Mouse (Mus musculus) myocyte (in vitro differentiated cells): ENCODE measurements around the gene Mpzl1. TPM values are rescaled to one million over a fixed set of nuclear protein-coding genes. Genes with fewer than 3 reads are reported as not detected.

Experiments used
- H3K27me3 ChIP-seq: one replicate; pipeline ENCODE4 v1.6.1; 2011; ENCODE audit not compliant: control insufficient read depth, insufficient read depth, insufficient read length
- H3K36me3 ChIP-seq: one replicate; pipeline ENCODE4 v1.6.1; 2011; ENCODE audit not compliant: control insufficient read depth, insufficient read depth
- H3K4me2 ChIP-seq: one replicate; pipeline ENCODE4 v1.6.1; 2011; ENCODE audit warnings: low read depth, control low read depth
- H3K4me3 ChIP-seq: one replicate; pipeline ENCODE4 v1.5.1; 2011; ENCODE audit warnings: mild to moderate bottlenecking, control low read depth, moderate library complexity
- H3K79me2 ChIP-seq: one replicate; pipeline ENCODE4 v1.6.1; 2011; ENCODE audit not compliant: control insufficient read depth, insufficient read depth
- H3ac ChIP-seq: one replicate; pipeline ENCODE4 v1.6.1; 2011; ENCODE audit not compliant: control insufficient read depth, insufficient read length
- CEBPB ChIP-seq: IDR thresholded peaks from 2 replicates; pipeline ENCODE4 v1.6.1; 2011; ENCODE audit warnings: mild to moderate bottlenecking, moderate library complexity; ENCODE audit not compliant: poor library complexity, insufficient read depth, severe bottlenecking
- E2F4 ChIP-seq: IDR thresholded peaks from one replicate; pipeline ENCODE4 v1.6.1; 2011; ENCODE audit warnings: mild to moderate bottlenecking, control low read depth, moderate library complexity; ENCODE audit not compliant: insufficient read depth
- MAX ChIP-seq: IDR thresholded peaks from one replicate; pipeline ENCODE4 v1.6.1; 2011; ENCODE audit warnings: low read depth, mild to moderate bottlenecking, control low read depth
- MYOD1 ChIP-seq, 3 experiments: IDR thresholded peaks; one replicate each; pipeline ENCODE4 v1.6.1; 2011; ENCODE audit warnings: control low read depth in 2 of 3, low read depth in 2 of 3, mild to moderate bottlenecking in 2 of 3, moderate library complexity in 1 of 3; ENCODE audit not compliant: insufficient read length in 2 of 3, control insufficient read depth in 1 of 3
- MYOG ChIP-seq, 3 experiments: IDR thresholded peaks; one replicate each; pipeline ENCODE4 v1.6.1; 2011; ENCODE audit warnings: control low read depth in 2 of 3, low read depth in 2 of 3, mild to moderate bottlenecking in 2 of 3; ENCODE audit not compliant: insufficient read length in 2 of 3, control insufficient read depth in 1 of 3, insufficient read depth in 1 of 3
- POLR2A ChIP-seq: IDR thresholded peaks from one replicate; pipeline ENCODE4 v1.6.1; 2011; ENCODE audit warnings: low read depth, mild to moderate bottlenecking, control low read depth, moderate library complexity; ENCODE audit not compliant: insufficient read length
- POLR2AphosphoS2 ChIP-seq: IDR thresholded peaks from one replicate; pipeline ENCODE4 v1.6.1; 2011; ENCODE audit warnings: low read depth, control low read depth; ENCODE audit not compliant: insufficient read length
- REST ChIP-seq: IDR thresholded peaks from one replicate; pipeline ENCODE4 v1.6.1; 2011; ENCODE audit warnings: mild to moderate bottlenecking, control low read depth, moderate library complexity; ENCODE audit not compliant: insufficient read depth, insufficient read length
- SRF ChIP-seq: IDR thresholded peaks from one replicate; pipeline ENCODE4 v1.6.1; 2011; ENCODE audit warnings: low read depth; ENCODE audit not compliant: control insufficient read depth, insufficient read length
- TCF12 ChIP-seq: IDR thresholded peaks from one replicate; pipeline ENCODE4 v1.6.1; 2011; ENCODE audit warnings: mild to moderate bottlenecking, control low read depth; ENCODE audit not compliant: poor library complexity, insufficient read depth, severe bottlenecking
- TCF3 ChIP-seq: IDR thresholded peaks from one replicate; pipeline ENCODE4 v1.6.1; 2011; ENCODE audit warnings: low read depth, control low read depth; ENCODE audit not compliant: insufficient read length
- USF1 ChIP-seq: IDR thresholded peaks from one replicate; pipeline ENCODE4 v1.6.1; 2011; ENCODE audit warnings: low read depth, mild to moderate bottlenecking, control low read depth, moderate library complexity
- polyA plus RNA-seq: library from polyadenylated mRNA; unstranded; fragments of >200 nt; fragmentation: generic; extraction: Trizol; gene quantifications from one replicate; pipeline ENCODE4 v1.2.1, GENCODE M21; 2012; ENCODE audit warnings: missing spikeins

The Mpzl1 gene
- polyA plus RNA-seq, 1 experiment = 11.8 TPM

DNA sequence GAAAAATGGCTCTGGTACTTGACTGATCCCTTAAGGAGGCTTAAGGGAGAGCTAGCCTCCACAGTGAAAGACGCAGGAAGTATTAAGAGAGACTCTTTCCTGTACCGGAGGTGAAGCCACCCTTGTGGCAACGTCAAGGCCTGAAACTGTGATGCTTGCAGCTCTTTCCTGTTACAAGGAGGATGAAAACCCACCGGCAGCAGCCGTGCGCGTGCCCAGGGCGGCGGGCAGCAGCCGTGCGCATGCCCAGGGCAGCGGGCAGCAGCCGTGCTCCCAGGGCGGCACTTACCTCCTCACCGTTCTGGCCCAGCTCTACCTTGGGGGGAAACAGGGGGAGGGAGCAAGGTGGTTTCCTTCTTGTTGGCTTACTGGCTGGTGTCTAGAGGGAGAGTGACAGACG, 28.9 kb upstream of the Mpzl1 start:
- Histone ChIP-seq H3K79me2 (no peaks in the 10 kb centered on the region), H3K27me3 (peaks cover 9% of the 10 kb centered on the region), H3K36me3 (no peaks in the 10 kb centered on the region), H3ac (no peak overlapping the region), H3K4me2 (no peak overlapping the region), H3K4me3 (no peak overlapping the region)
- TF ChIP-seq TCF3 (no peak), POLR2A (no peak), REST (no peak)

DNA sequence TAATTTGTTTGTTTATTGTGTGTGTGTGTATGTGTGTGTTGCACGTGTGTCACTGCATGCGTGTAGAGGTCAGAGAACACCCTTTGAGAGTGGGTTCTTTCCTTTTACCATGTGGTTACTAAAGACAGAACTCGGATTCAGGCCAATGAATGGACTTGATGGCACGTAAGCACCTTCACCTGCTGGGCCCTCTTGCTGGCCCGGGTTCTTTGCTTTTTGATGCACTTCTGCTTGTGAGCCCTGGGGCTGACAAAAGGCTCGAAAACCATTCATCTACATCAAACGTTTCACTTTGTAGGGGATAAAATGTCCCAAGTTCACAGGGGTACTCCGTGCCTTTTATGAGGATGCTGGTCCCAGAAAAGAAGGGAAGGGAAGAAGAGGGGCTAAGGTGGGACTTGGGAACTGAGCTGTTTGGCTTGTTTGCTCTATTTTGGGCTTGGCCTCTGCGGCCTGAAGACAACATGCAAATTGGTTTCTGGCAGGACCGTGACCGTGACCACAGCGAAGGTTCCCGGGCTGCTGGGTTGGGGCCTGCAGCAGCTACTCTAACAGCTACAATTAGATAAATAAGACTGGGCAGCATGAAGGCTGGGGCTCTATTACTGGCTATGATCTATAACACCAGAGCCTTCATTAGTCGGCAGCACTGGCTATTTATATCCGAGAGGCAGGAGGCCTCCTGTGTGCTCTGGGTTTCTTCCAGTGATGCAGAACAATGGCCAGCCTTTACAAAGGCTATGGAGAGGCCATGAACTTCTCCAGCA, 28.3 kb upstream of the Mpzl1 start:
- peaks cover 9% of the 10 kb centered on the region for H3K27me3 ChIP-seq
- H3ac ChIP-seq = no peak overlapping the region
- no peak overlapping the region for H3K4me3 ChIP-seq
- H3K4me2 ChIP-seq = no peak overlapping the region
- TF ChIP-seq TCF12 (no peak), E2F4 (no peak), SRF (no peak)
- H3K36me3 ChIP-seq = no peaks in the 10 kb centered on the region
- no peaks in the 10 kb centered on the region for H3K79me2 ChIP-seq

DNA sequence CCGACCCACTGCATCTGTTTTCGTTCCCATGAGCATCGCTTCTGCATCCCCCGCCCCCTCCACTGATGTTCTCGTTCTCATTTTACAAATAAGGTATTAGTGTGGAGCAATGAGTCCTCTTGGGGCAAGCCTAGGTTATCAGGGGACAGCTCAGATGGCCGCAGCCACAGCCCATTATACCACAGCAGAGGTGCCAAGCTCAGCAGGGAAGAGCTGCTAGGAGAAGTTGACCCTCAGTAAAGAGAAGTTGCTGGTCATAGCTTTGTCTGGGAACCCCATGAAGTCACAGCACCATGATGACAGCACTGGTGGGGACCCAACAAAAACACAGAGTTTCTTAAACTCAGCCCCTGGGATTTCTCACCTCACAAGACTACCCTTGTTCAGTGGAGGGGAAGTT, 27.4 kb upstream of the Mpzl1 start:
- no peaks in the 10 kb centered on the region for H3K36me3 ChIP-seq

DNA sequence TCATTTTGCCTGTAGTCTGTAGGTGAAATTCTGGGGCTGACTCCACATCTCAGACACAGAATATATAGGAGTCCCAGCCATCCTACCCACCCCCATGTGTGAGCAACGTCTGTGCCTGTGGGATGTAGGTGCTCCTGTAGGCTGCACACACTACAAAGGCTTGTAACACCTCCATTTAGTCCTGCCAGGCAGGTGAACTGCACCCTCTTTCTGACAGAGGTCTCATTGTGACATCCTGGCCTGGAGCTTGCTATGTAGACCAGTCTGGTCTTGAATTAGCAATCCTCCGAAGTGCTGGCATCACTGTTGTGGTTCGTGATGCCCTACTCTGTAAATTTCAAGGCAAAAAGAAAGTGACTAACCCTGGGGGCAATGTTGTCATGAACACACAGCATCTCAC, 26.9 kb upstream of the Mpzl1 start:
- TF ChIP-seq CEBPB (no peak), POLR2A (no peak), POLR2AphosphoS2 (no peak), USF1 (no peak), MYOD1 (IDR thresholded peaks at IDR 0.05; ENCODE audit: control insufficient read depth in 1 of 3, insufficient read length in 2 of 3, low read depth in 2 of 3) (no peak), MAX (no peak), TCF12 (no peak), TCF3 (no peak), MYOG (IDR thresholded peaks at IDR 0.05; ENCODE audit: control insufficient read depth in 1 of 3, insufficient read depth in 1 of 3, insufficient read length in 2 of 3, low read depth in 2 of 3) (no peak), REST (no peak), E2F4 (no peak), SRF (no peak)
- no peaks in the 10 kb centered on the region for H3K79me2 ChIP-seq
- H3K4me3 ChIP-seq = no peak overlapping the region
- no peak overlapping the region for H3K4me2 ChIP-seq
- H3K27me3 ChIP-seq = peaks cover 9% of the 10 kb centered on the region
- H3K36me3 ChIP-seq = no peaks in the 10 kb centered on the region
- H3ac ChIP-seq = no peak overlapping the region

More for the DNA sequence above, 27.4 kb upstream of the Mpzl1 start:
- Histone ChIP-seq H3K4me2 (no peak overlapping the region), H3K27me3 (peaks cover 9% of the 10 kb centered on the region), H3K79me2 (no peaks in the 10 kb centered on the region), H3K4me3 (no peak overlapping the region), H3ac (no peak overlapping the region)
- TF ChIP-seq MYOD1 (IDR thresholded peaks at IDR 0.05; ENCODE audit: control insufficient read depth in 1 of 3, insufficient read length in 2 of 3, low read depth in 2 of 3) = no peak
- no peak for TF ChIP-seq E2F4
- no peak for TF ChIP-seq TCF12
- TF ChIP-seq POLR2AphosphoS2 = no peak
- TF ChIP-seq REST = no peak
- TF ChIP-seq POLR2A = no peak
- no peak for TF ChIP-seq SRF
- TF ChIP-seq TCF3 = no peak
- no peak for TF ChIP-seq MYOG (IDR thresholded peaks at IDR 0.05; ENCODE audit: control insufficient read depth in 1 of 3, insufficient read depth in 1 of 3, insufficient read length in 2 of 3, low read depth in 2 of 3)
- TF ChIP-seq CEBPB = no peak
- TF ChIP-seq MAX = no peak
- TF ChIP-seq USF1 = no peak

DNA sequence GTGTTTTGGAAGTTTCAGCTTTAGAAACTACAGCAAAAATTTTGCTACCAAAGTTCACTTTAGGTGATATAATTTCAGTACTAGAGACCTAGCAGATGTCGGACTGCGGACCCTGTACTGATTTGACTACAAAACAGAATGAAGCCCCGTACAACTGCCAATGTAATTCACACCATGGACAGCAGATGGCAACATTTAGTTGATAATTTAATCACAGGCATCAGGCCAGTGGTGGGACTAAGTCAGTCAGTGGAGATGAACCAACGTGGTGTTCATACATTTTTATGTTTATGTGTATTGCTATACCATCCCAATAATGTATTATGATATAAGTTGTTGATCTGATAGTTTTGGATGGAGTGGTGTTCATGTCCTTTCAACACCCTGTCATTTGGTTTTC, 26.4 kb upstream of the Mpzl1 start:
- no peaks in the 10 kb centered on the region for H3K79me2 ChIP-seq
- no peaks in the 10 kb centered on the region for H3K36me3 ChIP-seq
- TF ChIP-seq E2F4 (no peak), TCF12 (no peak), MYOD1 (IDR thresholded peaks at IDR 0.05; ENCODE audit: control insufficient read depth in 1 of 3, insufficient read length in 2 of 3, low read depth in 2 of 3) (no peak), CEBPB (no peak), POLR2AphosphoS2 (no peak), MYOG (IDR thresholded peaks at IDR 0.05; ENCODE audit: control insufficient read depth in 1 of 3, insufficient read depth in 1 of 3, insufficient read length in 2 of 3, low read depth in 2 of 3) (no peak), SRF (no peak), TCF3 (no peak), USF1 (no peak), MAX (no peak), REST (no peak), POLR2A (no peak)
- no peak overlapping the region for H3K4me2 ChIP-seq
- H3ac ChIP-seq = no peak overlapping the region
- peaks cover 9% of the 10 kb centered on the region for H3K27me3 ChIP-seq
- H3K4me3 ChIP-seq = no peak overlapping the region
